Mouse (Mus musculus): ENCODE results near the gene Vmn1r188. TPM values are rescaled to one million over a fixed set of nuclear protein-coding genes. Genes with fewer than 3 reads are reported as not detected.
"Not testable (repeated sequence)": the region's sequence is repeated elsewhere in the genome, so short reads cannot be mapped to it uniquely, and the experiment has no call there.

Gene Vmn1r188
- polyA plus RNA-seq, 1 experiment from 2014 or later, result not detected

- Histone ChIP-seq H3K36me3 (ENCODE audit: control insufficient read depth, insufficient read depth, low read length) (no peaks in the 10 kb centered on the region), H3K4me2 (ENCODE audit: low read depth, low read length) (no peak overlapping the region; the same call in 1 of the 2 replicates), H3K4me1 (ENCODE audit: control insufficient read depth, insufficient read depth, low read length) (0 out of 2 replicates have a peak, but pooled peaks cover 3% of the 10 kb centered on the region), H3K4me3 (ENCODE audit: low read depth, low read length) (no peak overlapping the region), H3K27me3 (ENCODE audit: control insufficient read depth, insufficient read depth, low read length) (no peaks in the 10 kb centered on the region), H3K9me3 (ENCODE audit: control insufficient read depth, low read length) (no peaks in the 10 kb centered on the region), H3K27ac (ENCODE audit: low read depth, low read length) (no peak overlapping the region), H3K9ac (replicated peaks; ENCODE audit: low read depth, low read length) (no peak overlapping the region)
- 90% methylated on average over 2 of the region's 2 CpGs for WGBS
- ATAC-seq (ENCODE audit: low read depth), result no peak
Observed at GRCm38 (mm10) chr13:22049041-22049440, 35.2 kb upstream of the Vmn1r188 start.

GRCm38 (mm10) chr13:22049737-22050440, 34.4 kb upstream of the Vmn1r188 start:
- no peaks in the 10 kb centered on the region for H3K36me3 ChIP-seq (ENCODE audit: control insufficient read depth, insufficient read depth, low read length)
- no peaks in the 10 kb centered on the region for H3K27me3 ChIP-seq (ENCODE audit: control insufficient read depth, insufficient read depth, low read length)
- H3K9me3 ChIP-seq (ENCODE audit: control insufficient read depth, low read length), result no peaks in the 10 kb centered on the region
- peak; percentile 41 for ATAC-seq (ENCODE audit: low read depth)
- 0 out of 2 replicates have a peak, but pooled peaks cover 3% of the 10 kb centered on the region for H3K4me1 ChIP-seq (ENCODE audit: control insufficient read depth, insufficient read depth, low read length)
- under 1% methylated on average over 14 of the region's 14 CpGs for WGBS
- H3K4me3 ChIP-seq (ENCODE audit: low read depth, low read length), result peak overlapping the region; percentile 51
- H3K4me2 ChIP-seq (ENCODE audit: low read depth, low read length), result peak overlapping the region; percentile 59
- H3K9ac ChIP-seq (replicated peaks; ENCODE audit: low read depth, low read length), result peak overlapping the region; percentile 3
- H3K27ac ChIP-seq (ENCODE audit: low read depth, low read length), result peak overlapping the region; percentile 83

DNA sequence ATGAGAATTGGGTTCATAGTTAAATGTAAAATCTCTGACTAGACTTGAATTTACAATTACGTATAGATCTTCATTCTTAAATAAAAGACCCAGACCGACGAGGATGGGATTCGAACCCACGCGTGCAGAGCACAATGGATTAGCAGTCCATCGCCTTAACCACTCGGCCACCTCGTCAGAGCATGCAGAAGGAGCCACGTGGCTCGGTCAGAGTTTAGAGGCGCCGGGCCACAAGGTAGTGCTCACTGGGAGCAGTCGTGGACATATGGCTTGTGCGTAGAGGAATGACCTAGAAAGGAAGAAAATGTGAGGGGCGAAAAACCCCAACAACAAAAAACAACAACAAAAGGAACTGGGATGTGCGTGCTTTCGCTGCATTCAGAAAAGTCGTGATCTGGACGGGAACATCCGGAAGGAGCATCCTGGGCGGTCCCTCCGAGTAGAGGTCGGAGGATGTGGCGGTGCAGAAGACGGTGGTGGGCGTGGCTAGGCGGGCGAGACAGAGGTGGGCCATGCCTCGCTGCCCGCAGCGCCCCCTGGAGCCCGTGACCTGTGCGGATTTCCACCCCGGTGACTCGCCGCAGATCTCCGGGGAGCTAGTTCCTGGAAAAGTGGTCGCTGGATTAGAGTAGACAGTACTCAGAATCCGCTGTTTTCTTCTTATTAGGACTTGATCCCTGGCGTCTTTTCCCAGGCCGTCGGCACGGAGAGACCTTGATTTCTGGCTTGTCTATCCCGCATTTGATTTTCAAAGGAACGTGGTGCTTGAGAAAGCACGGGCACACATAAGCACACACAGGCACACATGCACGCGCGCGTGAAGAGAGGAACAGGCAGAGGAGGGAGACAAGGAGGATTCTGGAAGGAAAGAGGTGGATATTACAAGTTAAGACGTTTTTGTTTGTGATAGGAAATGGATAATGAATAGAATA, 33.4 kb upstream of the Vmn1r188 start:
- Histone ChIP-seq H3K4me3 (ENCODE audit: low read depth, low read length) (peak overlapping the region; percentile 51), H3K27ac (ENCODE audit: low read depth, low read length) (peak overlapping the region; percentile 83), H3K9me3 (ENCODE audit: control insufficient read depth, low read length) (no peaks in the 10 kb centered on the region), H3K36me3 (ENCODE audit: control insufficient read depth, insufficient read depth, low read length) (no peaks in the 10 kb centered on the region), H3K4me2 (ENCODE audit: low read depth, low read length) (peak overlapping the region; percentile 59), H3K9ac (replicated peaks; ENCODE audit: low read depth, low read length) (peak overlapping the region; percentile 53; the same call in 1 of the 2 replicates), H3K4me1 (ENCODE audit: control insufficient read depth, insufficient read depth, low read length) (0 out of 2 replicates have a peak, but pooled peaks cover 3% of the 10 kb centered on the region), H3K27me3 (ENCODE audit: control insufficient read depth, insufficient read depth, low read length) (no peaks in the 10 kb centered on the region)
- ATAC-seq (ENCODE audit: low read depth), result peak; percentile 97
- WGBS, result under 1% methylated on average over 52 of the region's 52 CpGs

DNA sequence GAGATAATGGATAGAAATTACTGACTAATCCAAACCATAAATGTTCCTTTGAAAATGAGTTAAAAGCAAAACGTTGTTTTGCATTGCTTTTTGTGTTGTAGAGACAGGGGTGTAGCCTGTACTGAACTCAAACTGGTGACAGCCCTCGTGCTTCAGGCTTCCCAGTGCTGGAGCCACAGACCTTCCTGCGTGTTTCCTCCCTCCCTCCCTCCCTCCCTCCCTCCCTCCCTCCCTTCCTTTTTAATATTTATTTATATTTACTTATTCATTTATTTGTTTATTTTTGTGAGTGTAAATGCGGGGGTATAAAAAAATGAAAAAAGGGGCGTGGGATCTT, 32.7 kb upstream of the Vmn1r188 start:
- ATAC-seq (ENCODE audit: low read depth), result peak; percentile 54
- no peaks in the 10 kb centered on the region for H3K9me3 ChIP-seq (ENCODE audit: control insufficient read depth, low read length)
- H3K27ac ChIP-seq (ENCODE audit: low read depth, low read length), result peak overlapping the region; percentile 83
- peak overlapping the region; percentile 51 for H3K4me3 ChIP-seq (ENCODE audit: low read depth, low read length)
- H3K27me3 ChIP-seq (ENCODE audit: control insufficient read depth, insufficient read depth, low read length), result no peaks in the 10 kb centered on the region
- H3K4me1 ChIP-seq (ENCODE audit: control insufficient read depth, insufficient read depth, low read length), result 0 out of 2 replicates have a peak, but pooled peaks cover 3% of the 10 kb centered on the region
- H3K9ac ChIP-seq (replicated peaks; ENCODE audit: low read depth, low read length), result peak overlapping the region; percentile 53; the same call in 1 of the 2 replicates
- H3K4me2 ChIP-seq (ENCODE audit: low read depth, low read length), result peak overlapping the region; percentile 59
- 18% methylated on average over 5 of the region's 5 CpGs for WGBS
- H3K36me3 ChIP-seq (ENCODE audit: control insufficient read depth, insufficient read depth, low read length), result no peaks in the 10 kb centered on the region

- WGBS, result 94% methylated on average over 1 of the region's 1 CpGs
- ATAC-seq (ENCODE audit: low read depth), result no peak
- H3K27ac ChIP-seq (ENCODE audit: low read depth, low read length), result no peak overlapping the region
- H3K36me3 ChIP-seq (ENCODE audit: control insufficient read depth, insufficient read depth, low read length), result no peaks in the 10 kb centered on the region
- no peak overlapping the region for H3K4me2 ChIP-seq (ENCODE audit: low read depth, low read length)
- no peaks in the 10 kb centered on the region for H3K9me3 ChIP-seq (ENCODE audit: control insufficient read depth, low read length)
- H3K27me3 ChIP-seq (ENCODE audit: control insufficient read depth, insufficient read depth, low read length), result no peaks in the 10 kb centered on the region
- no peak overlapping the region for H3K4me3 ChIP-seq (ENCODE audit: low read depth, low read length)
- no peak overlapping the region for H3K9ac ChIP-seq (replicated peaks; ENCODE audit: low read depth, low read length)
- H3K4me1 ChIP-seq (ENCODE audit: control insufficient read depth, insufficient read depth, low read length), result 0 out of 2 replicates have a peak, but pooled peaks cover 3% of the 10 kb centered on the region
Observed at GRCm38 (mm10) chr13:22053754-22054153, 30.5 kb upstream of the Vmn1r188 start.

GRCm38 (mm10) chr13:22061422-22061821, 22.8 kb upstream of the Vmn1r188 start:
- ATAC-seq (ENCODE audit: low read depth), result no peak
- Histone ChIP-seq H3K27me3 (ENCODE audit: control insufficient read depth, insufficient read depth, low read length) (no peaks in the 10 kb centered on the region), H3K4me3 (ENCODE audit: low read depth, low read length) (no peak overlapping the region), H3K9ac (replicated peaks; ENCODE audit: low read depth, low read length) (no peak overlapping the region), H3K36me3 (ENCODE audit: control insufficient read depth, insufficient read depth, low read length) (no peaks in the 10 kb centered on the region), H3K9me3 (ENCODE audit: control insufficient read depth, low read length) (no peaks in the 10 kb centered on the region), H3K4me2 (ENCODE audit: low read depth, low read length) (no peak overlapping the region), H3K4me1 (ENCODE audit: control insufficient read depth, insufficient read depth, low read length) (no peaks in the 10 kb centered on the region), H3K27ac (ENCODE audit: low read depth, low read length) (no peak overlapping the region)
- WGBS, result 85% methylated on average over 1 of the region's 1 CpGs

DNA sequence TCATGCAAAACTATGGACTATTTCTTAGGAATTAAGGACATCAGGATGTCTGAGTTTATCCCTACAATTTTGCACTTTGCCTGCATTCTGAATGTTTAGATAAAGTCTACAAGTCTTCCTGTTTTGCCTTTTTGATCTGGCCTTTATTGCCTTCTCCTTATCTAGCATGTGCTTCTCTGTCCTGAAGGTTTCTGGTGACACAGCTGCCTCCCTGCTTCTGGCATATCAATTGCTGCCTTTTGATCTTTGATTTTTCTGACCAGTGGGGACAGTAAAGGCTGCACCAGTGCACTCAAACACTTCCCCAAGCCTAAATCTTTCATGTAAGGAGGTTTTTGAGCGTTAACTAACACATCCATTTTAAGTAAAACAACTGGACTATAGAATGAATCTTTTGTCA, 20.8 kb upstream of the Vmn1r188 start:
- H3K4me2 ChIP-seq (ENCODE audit: low read depth, low read length), result no peak overlapping the region
- no peak overlapping the region for H3K9ac ChIP-seq (replicated peaks; ENCODE audit: low read depth, low read length)
- no peaks in the 10 kb centered on the region for H3K36me3 ChIP-seq (ENCODE audit: control insufficient read depth, insufficient read depth, low read length)
- H3K4me3 ChIP-seq (ENCODE audit: low read depth, low read length), result no peak overlapping the region
- H3K27ac ChIP-seq (ENCODE audit: low read depth, low read length), result no peak overlapping the region
- no peaks in the 10 kb centered on the region for H3K4me1 ChIP-seq (ENCODE audit: control insufficient read depth, insufficient read depth, low read length)
- H3K27me3 ChIP-seq (ENCODE audit: control insufficient read depth, insufficient read depth, low read length), result no peaks in the 10 kb centered on the region
- no peak for ATAC-seq (ENCODE audit: low read depth)
- H3K9me3 ChIP-seq (ENCODE audit: control insufficient read depth, low read length), result no peaks in the 10 kb centered on the region
- WGBS, result 69% methylated on average over 1 of the region's 1 CpGs

DNA sequence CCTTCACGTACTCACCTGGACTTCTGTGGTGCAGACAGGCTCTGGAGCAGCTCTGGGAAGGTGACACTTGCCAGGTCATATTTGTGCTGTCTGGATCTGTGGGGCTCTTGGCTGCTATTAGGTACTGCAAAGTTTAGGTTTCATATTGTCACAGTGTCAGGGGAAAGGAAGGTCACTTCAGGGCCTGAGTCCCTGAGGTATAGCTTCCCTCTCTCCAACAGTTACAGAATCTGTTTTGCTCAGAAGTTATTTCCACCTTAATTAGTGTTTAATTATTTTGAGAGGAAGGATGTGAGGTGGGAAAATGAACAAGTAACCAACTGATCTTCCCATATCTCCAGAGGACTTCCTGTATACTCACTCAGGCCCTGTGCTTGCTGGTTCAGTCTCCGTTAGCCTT, 21.5 kb downstream of the Vmn1r188 start, which contains the start of gene Vmn1r189:
Vmn1r189 (minus strand) TSS at position 101 of the 400 bp plus-strand sequence.
- H3K27ac ChIP-seq (ENCODE audit: low read depth, low read length); H3K36me3 ChIP-seq (ENCODE audit: control insufficient read depth, insufficient read depth, low read length); H3K4me2 ChIP-seq (ENCODE audit: low read depth, low read length); H3K9me3 ChIP-seq (ENCODE audit: control insufficient read depth, low read length); ATAC-seq (ENCODE audit: low read depth); H3K4me1 ChIP-seq (ENCODE audit: control insufficient read depth, insufficient read depth, low read length); H3K9ac ChIP-seq (replicated peaks; ENCODE audit: low read depth, low read length); H3K4me3 ChIP-seq (ENCODE audit: low read depth, low read length); H3K27me3 ChIP-seq (ENCODE audit: control insufficient read depth, insufficient read depth, low read length): not testable (repeated sequence)
- WGBS, result 100% methylated on average over 1 of the region's 2 CpGs
